Mouse (Mus musculus): ENCODE measurements around the gene Vmn1r139.
"Not testable (repeated sequence)": the region's sequence is repeated elsewhere in the genome, so short reads cannot be mapped to it uniquely, and the experiment has no call there.

The Vmn1r139 gene

DNA sequence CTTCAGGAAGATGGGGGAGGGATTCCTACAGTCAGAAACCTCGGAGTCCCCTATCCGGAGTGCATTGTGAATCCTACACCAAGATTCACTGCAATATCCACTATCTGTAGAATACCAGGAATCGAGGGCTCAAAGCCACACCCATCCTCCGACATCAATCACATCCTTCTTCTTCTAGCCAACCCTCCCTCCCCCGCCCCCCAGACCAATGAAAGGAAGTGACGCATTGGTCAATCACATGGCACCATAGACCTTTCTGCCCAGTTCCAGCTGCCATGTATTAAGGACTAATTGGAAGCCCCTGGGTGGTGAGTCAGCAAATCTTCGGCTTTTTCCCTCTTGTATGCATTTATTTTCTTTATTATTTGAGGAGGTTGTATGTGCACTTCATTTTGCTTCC is at the start of gene Vmn1r139:
Vmn1r139 (plus strand) TSS at position 301 of the 400 bp plus-strand sequence.
- not testable (repeated sequence) for DNase-seq (ENCODE audit: low spot score in 2 of 2)

DNA sequence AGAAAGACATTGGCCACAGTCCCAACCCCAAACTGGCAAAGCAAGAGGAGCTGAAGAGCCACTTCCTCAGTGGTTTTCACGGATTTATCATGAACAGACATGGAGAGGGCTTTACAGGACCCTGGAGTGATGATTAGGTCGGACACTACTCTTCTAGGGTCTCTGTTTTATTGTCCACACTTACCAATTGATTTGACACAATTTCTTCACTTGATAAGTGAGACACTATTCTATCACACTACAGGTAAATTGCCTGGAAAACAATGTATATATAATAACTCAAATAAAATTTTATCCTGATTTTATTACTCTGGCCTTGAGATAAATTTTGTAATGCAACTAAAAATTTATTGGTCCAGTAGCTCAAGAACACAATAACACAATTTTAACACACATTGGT is 40.1 kb upstream of the Vmn1r139 start, which contains the start of gene Vmn1r138:
Vmn1r138 (minus strand) TSS at position 101 of the 400 bp plus-strand sequence.
- not testable (repeated sequence) for DNase-seq (ENCODE audit: low spot score in 2 of 2)

DNA sequence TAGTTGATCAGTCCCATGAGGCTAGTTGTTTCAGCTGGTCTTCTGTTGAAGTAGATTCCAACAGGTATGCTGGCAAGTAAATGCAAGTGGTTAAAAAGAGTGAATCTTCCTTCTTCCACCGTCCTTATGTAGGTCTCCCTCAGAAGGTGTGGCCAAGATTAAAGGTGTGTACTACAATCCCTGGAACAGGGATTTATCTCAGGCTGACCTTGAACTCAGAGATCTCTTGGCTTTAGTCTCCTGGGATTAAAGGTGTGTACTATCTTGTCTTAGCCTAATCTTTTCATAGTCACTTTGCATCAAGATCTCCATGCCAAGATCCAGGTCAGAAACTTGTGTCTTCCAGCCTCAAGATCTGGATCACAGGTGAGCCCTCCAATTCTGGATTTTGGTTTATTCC is 12.7 kb upstream of the Vmn1r139 start, which contains the start of gene Gm6176:
Gm6176 (minus strand) TSS at position 101 of the 400 bp plus-strand sequence.
- not testable (repeated sequence) for DNase-seq (ENCODE audit: low spot score in 2 of 2)

DNA sequence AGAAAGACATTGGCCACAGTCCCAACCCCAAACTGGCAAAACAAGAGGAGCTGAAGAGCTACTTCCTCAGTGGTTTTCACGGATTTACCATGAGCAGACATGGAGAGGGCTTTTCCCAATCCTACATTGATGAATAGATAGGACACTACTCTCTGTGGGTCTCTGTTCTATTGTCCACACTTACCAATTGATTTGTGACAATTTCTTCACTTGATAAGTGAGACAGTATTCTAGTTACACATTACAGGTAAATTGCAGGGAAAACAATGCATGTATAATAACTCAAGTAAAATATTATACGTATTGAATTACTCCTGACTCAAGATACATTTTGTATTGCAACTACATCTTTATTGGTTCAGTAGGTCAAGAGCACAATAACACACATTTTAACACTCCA is 49.3 kb downstream of the Vmn1r139 start, which contains the start of gene Gm16451:
Gm16451 (minus strand) TSS at position 101 of the 400 bp plus-strand sequence.
- DNase-seq (ENCODE audit: low spot score in 2 of 2): not testable (repeated sequence)

DNA sequence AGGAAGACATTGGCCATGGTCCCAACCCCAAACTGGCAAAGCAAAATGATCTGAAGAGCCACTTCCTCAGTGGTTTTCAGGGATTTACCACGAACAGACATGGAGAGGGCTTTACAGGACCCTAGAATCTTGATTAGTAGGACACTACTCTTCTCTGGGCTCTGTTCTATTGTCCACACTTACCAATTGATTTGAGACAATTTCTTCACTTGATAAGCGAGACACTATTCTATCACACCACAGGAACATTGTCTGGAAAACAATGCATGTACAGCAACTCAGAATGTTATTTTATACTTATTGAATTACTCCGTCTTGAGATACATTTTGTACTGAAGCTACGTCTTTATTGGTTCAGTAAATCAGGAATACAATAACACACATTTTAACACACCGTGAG is 65.8 kb downstream of the Vmn1r139 start, which contains the start of gene Gm10666:
Gm10666 (minus strand) TSS at position 101 of the 400 bp plus-strand sequence.
- DNase-seq (ENCODE audit: low spot score in 2 of 2): not testable (repeated sequence)
